Mouse (Mus musculus) mouse trophoblast stem cell (cell line): ENCODE data around the gene Kcnj8.

Source experiments
- in situ Hi-C, 2 experiments: fragments of 300-500 bp; cut with MseI, MboI; formaldehyde crosslinking; loops; 2 replicates in 1 of 2; 3 replicates in 1 of 2; pipeline ENCODE4 v1.15.1; 2025

Gene Kcnj8

DNA sequence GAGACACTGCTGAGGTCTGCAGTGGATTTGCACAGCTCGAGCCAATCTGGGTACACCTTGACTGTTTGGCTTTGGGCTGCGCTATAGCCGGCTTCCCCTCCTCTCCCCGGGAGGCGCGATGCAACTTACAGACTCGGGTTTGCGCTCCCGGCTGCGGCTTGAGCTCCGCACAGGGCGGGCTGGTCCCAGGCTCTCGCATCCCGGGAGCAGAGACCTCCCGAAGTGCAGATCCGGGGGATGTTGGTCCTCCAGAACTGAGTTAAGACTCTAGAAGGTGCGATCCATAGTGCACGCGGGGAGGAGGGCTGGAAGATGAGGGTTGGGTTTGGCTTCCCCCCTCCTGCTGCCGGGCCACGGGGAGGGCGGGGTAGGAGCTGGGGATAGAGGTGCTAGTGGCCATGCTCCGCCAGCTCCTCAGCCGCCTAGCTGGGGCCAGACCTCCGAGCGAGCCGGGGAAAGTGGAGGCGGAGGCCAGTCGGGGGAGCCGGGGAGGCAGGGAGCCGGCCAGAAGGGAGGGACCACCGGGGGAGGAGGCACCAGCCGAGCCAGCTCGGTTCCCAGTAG is at the start of gene Kcnj8:
TSS of gene Kcnj8 (minus strand) at position 560 of the 564 bp plus-strand sequence.
- in situ Hi-C loops = no loop called here

DNA sequence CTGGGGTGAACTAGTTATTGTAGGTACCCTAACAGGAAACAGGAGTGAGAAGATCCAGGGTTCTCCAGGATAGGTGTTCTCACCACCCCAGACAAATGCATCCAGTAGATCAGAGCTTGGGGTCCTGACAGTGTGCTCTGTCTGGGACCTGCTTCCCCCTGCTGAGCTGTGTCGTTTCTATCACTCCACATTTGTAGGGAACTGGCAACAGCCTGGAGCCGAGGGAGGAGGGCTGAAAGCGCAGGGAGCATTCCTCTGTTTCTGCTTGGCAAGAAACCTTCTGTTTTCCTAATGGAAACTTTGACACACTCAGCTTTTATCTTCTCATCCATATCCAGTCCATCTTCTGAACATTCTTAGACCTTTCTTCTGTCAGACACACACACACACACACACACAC is 45.2 kb upstream of the Kcnj8 start:
- in situ Hi-C loops = no loop called here

DNA sequence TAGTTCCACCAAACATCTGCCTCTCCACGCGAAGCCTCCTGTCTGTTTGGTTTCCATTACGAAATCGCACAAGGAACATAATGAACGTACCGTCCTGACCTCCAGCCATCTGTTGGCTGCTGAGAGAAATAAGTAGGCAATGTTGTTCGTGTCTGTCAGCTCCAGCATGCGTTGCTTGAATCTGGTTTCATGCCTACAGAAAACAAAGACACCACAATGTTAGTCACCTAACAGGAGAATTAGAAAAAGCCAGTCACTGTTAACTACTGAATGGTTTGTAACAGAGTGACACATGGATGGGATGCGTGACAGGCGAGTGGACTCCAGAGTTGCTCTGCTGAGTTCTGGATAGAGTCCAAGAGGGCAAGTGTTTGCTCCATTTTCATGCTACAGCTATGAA is 42.9 kb upstream of the Kcnj8 start:
- in situ Hi-C loops = no loop called here

GRCm38 (mm10) chr6:142612366-142612765 is 41.0 kb upstream of the Kcnj8 start:
- in situ Hi-C loops = no loop called here

- in situ Hi-C loops = no loop called here
Measured at GRCm38 (mm10) chr6:142609401-142610373, 38.3 kb upstream of the Kcnj8 start.

DNA sequence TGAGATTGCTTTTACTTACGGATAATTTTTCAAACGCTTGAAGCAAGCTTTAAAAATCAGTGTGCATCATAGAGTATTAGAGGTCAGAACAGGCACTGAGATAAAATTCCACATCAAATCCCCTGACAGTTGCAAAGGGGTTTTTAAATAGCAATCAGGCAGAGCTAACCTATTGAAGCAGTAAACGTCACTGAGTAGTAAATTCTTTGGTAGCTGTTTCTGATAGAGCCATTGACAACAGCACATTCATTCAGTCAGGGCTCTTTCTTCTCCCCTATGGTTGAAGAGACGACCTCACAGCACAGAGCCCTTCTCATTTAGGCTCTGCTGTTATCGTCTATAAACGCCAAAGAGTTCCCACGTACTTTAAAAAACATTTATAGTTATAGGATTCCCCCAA is 35.7 kb upstream of the Kcnj8 start:
- in situ Hi-C loops = no loop called here

DNA sequence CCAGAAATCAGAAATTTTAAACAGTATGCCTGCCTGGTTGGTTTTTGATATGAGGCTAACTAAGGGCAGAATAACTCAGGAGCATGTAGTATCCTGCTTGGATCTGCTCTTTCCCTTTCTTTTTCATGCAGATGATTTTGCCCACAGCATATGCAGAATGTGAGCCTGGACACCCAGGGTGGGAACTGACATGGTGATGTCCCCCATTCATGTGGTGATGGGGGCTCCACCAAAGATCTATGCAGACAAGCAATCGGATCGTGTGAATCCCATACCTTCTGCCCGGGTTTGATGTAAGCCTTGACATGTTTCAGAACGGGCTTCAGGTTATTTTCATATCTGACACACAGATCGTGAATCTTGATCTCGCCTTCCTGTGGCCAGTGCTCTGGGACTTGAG is 31.4 kb upstream of the Kcnj8 start:
- in situ Hi-C loops = no loop called here

DNA sequence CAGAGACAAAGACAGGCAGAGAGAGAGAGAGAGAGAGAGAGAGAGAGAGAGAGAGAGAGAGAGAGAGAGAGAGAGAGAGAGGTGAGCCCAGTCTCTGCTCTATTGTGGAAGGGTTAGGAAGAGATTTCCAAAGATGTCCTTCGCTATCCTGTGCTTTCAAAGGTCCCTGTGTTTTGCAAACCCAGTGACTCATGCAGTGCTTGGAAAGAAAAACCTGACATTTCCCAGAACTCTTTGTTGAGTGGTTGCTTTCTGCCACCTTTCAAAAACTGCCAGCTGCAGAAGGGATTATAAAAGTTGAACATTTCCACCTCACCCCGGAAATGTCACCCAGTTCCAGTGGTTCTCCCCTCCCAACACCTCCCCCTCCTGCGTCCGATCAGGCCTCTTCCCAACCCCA is 7.4 kb upstream of the Kcnj8 start:
- in situ Hi-C loops = no loop called here

- in situ Hi-C loops = no loop called here
Measured at GRCm38 (mm10) chr6:142577801-142578200, 6.4 kb upstream of the Kcnj8 start.

DNA sequence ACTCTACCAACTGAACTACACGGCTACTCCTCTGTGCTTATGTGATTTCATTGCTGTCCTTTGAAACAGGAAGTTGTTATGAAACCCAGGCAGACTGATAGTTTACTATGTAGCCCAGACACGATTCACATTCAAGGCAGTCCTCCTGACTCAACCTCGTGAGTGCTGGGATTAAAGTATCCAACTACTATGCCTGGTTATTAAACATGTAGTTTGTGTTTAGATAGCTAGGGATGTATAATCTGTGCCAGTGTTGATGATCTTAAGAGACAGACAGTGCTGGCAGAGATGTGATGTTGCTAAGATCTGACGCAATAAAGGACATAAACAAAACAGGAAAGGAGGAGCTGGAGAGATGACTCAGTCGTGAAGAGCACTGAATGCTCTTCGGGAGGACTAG is 1.5 kb upstream of the Kcnj8 start:
- in situ Hi-C loops = no loop called here

DNA sequence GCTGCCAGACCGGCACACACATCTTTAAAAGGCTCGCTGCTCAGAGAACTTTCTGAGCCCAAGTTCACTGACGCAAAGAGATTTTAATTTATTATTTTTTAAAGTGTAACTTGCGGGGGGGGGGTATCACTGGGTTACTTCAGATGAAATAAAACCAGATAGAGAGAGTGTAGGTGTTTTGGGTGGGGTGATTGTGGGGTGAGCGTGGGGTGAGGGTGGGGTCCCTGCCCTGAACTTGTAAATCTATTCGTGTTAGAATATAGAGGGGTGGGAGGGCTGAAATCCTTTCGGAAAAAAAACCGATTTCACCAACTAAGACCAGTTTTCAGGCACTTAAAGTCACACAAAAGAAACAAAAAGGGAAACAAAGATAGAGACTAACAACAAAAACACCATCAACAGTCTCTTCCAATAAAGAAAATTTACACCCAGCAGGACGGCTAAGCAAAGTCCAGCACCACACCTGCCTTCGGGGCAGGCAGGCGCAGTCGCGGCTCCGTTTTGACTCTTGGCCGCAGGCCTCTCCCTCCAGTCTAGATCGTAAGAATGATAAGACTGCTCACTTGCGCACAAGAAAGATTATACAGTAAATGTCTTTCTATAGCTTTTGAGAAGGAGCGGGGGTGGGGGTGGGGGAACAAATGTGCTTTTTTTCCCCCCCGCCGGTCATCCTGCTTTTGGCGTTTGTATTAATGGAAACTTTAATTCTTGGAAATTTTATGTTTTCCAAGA is 381 bp upstream of the Kcnj8 start:
- in situ Hi-C loops = no loop called here

DNA sequence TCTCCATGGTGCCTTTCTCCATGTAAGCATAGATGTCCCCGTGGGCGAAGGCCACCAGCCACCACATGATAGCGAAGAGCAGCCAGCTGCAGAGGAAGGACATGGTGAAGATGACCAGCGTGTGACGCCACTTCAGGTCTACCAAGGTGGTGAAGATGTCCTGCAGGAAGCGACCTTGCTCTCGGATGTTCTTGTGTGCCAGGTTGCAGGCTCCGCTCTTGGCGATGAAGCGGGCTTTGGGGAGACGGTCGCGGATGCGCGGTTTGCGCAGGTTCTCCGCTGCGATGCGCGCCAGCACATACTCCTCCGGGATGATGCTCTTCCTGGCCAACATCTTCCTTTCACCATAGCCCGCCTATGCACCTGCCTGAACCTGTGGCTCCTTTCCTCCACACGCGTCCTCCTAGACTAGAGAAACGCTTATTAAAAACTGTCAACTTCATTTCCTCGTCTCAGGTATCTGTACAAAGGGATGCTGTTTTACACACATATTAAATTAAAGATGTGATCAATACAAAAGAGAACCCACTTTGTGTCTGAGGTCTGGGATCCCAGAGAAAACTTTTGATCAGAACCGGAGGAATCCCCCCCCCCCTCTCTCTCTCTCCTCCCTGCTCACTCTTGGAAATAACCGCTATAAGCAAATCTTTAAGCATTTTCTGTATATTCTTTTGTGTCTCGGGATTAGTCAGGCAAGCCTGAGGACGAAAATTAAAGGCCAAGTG is 1.2 kb downstream of the Kcnj8 start:
- in situ Hi-C loops = no loop called here

DNA sequence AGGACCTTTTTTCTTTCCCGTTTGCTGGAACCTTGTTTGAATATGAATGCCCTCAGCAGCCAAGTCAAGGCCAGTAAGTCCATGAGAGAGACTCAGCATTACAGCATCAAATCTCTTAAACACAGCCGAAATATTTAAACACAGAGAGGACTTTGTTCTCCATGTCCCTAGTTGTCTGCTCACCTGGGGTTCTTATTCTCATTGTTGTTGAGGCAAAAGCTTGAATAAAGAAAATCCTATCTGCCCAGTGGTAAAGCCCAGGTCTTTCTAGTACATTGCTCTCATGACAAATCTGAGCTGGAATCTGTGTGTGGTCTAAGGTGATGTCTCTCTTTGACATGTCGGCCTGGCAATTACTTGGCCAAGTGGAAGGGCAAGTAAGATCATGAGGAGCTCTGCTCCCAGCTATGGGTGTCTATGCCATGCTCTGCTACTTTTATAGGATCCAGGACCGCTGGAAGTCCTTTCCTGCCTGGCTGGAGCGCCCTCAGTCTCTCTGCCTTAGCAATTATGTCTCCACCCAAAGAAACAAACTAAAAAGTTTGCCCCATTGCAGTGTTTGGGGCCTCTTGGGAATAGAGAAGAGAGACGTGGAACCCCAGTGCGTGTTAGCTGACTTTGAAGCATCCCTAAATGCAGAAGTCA is 2.6 kb downstream of the Kcnj8 start:
- in situ Hi-C loops = no loop called here

GRCm38 (mm10) chr6:142567452-142567851 is 4.0 kb downstream of the Kcnj8 start:
- in situ Hi-C loops = no loop called here

DNA sequence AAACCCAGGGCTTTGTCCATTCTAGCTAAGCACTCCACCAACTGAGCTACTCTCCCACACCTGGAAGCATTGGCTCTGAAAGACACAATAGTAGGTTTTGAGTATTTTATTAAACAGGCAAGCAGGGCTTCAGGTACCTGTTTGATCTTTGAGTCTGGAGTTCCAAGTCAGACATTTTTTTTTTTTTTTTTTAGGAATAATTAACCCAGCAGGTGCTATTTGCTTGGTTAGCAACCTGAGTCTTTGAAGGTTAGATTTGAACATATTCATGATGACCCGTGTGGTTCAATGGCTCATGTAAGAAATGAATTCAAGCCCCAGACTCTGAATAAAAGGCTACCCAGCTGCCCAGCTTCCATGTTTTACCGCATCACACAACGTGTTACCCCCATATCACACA is 6.7 kb downstream of the Kcnj8 start:
- in situ Hi-C loops = no loop called here

- in situ Hi-C loops = no loop called here
Measured at GRCm38 (mm10) chr6:142561151-142561550, 10.3 kb downstream of the Kcnj8 start.

GRCm38 (mm10) chr6:142558772-142559679 is 12.4 kb downstream of the Kcnj8 start:
- in situ Hi-C loops = no loop called here

DNA sequence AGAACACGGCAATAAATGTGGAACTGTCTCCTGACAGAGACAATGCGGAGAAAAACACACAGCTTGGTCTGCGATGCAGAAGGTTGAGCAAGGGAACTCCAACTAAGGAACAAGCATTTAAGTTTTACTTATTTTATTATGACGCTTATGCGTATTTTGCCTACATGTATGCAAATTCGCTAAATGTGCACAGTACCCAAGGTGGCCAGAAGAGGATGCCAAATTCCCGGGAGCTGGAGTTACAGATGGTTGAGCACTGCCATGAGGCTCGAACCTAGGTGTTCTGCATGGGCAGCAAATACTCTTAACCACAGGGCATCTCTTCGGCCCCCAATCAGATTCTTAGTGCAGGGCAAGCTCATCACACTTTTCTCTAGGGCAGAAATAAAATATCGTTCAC is 13.3 kb downstream of the Kcnj8 start:
- in situ Hi-C loops = no loop called here

DNA sequence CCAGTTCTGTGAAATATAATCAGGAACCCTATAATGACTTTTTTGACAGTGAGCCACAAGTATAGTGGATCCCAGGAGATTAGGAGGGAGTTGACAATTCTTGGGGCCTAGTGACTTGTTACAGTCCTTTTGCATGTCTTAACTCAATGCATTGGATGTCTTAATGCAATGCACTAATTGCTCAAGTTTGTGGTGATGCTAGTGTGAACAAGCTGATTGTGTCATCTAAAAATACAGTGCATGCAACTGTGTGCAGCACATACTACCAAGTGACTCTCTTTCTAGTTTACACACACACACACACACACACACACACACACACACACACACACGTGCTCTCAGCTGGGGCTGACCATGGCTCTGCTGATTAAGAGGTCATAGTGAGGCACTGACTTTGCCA is 15.4 kb downstream of the Kcnj8 start:
- in situ Hi-C loops = no loop called here

- in situ Hi-C loops = no loop called here
Measured at GRCm38 (mm10) chr6:142551482-142551881, 19.9 kb downstream of the Kcnj8 start.
